Mouse (Mus musculus) urinary bladder, postnatal 10 days (tissue): ENCODE results near the gene Clstn2.

Source experiments
- DNase-seq: peaks from one replicate; pipeline ENCODE4 v3.0.0; 2022; ENCODE audit warnings: low spot score

Clstn2 gene

GRCm38 (mm10) chr9:97773911-97774310, 259.1 kb downstream of the Clstn2 start:
- DNase-seq: no peak

- DNase-seq: no peak
These were observed 260.6 kb downstream of the Clstn2 start for GRCm38 (mm10) chr9:97772431-97772830.

- no peak for DNase-seq
These were observed 263.6 kb downstream of the Clstn2 start for GRCm38 (mm10) chr9:97769331-97769730.

- DNase-seq: no peak
These were observed 267.7 kb downstream of the Clstn2 start for GRCm38 (mm10) chr9:97765251-97765767.

GRCm38 (mm10) chr9:97763048-97763447, 269.9 kb downstream of the Clstn2 start:
- no peak for DNase-seq

- no peak for DNase-seq
These were observed 277.2 kb downstream of the Clstn2 start for GRCm38 (mm10) chr9:97755599-97756270.

- DNase-seq: no peak
These were observed 279.3 kb downstream of the Clstn2 start for GRCm38 (mm10) chr9:97753715-97754114.

GRCm38 (mm10) chr9:97746574-97746973, 286.4 kb downstream of the Clstn2 start:
- no peak for DNase-seq

- DNase-seq: no peak
These were observed 305.1 kb downstream of the Clstn2 start for GRCm38 (mm10) chr9:97727715-97728486.

GRCm38 (mm10) chr9:97717728-97718127, 315.3 kb downstream of the Clstn2 start:
- DNase-seq: no peak

- DNase-seq: no peak
These were observed 316.0 kb downstream of the Clstn2 start for GRCm38 (mm10) chr9:97717005-97717404.

GRCm38 (mm10) chr9:97712888-97713287, 320.1 kb downstream of the Clstn2 start:
- DNase-seq: no peak

GRCm38 (mm10) chr9:97703901-97704503, 329.0 kb downstream of the Clstn2 start:
- no peak for DNase-seq

GRCm38 (mm10) chr9:97702989-97703388, 330.0 kb downstream of the Clstn2 start:
- DNase-seq: no peak

GRCm38 (mm10) chr9:97699983-97700382, 333.0 kb downstream of the Clstn2 start:
- no peak for DNase-seq

- no peak for DNase-seq
These were observed 334.0 kb downstream of the Clstn2 start for GRCm38 (mm10) chr9:97699020-97699419.

- DNase-seq: no peak
These were observed 334.9 kb downstream of the Clstn2 start for GRCm38 (mm10) chr9:97698071-97698470.

GRCm38 (mm10) chr9:97696655-97697235, 336.2 kb downstream of the Clstn2 start:
- no peak for DNase-seq

- no peak for DNase-seq
These were observed 337.7 kb downstream of the Clstn2 start for GRCm38 (mm10) chr9:97695278-97695677.

GRCm38 (mm10) chr9:97686826-97687425, 346.1 kb downstream of the Clstn2 start:
- no peak for DNase-seq

GRCm38 (mm10) chr9:97685664-97686063, 347.3 kb downstream of the Clstn2 start:
- DNase-seq: no peak

GRCm38 (mm10) chr9:97679878-97680277, 353.1 kb downstream of the Clstn2 start:
- no peak for DNase-seq
